Mouse (Mus musculus) forebrain, embryonic 12.5 days (tissue): ENCODE measurements at regions not wholly inside any gene's neighbourhood (a gene's known extent, or its start where the extent isn't known, plus 50 kb on each side); places are given as distances from the start of the nearest gene placed in this dataset.
A peak's percentile ranks its signal among the peaks of the same experiment; 100 is the strongest.

Experiments
- ATAC-seq: fragments of 200-750 bp; cut with Nextera tagmentation; 2 replicates; pipeline ENCODE4 v1.8.0; 2017; ENCODE audit warnings: moderate TSS enrichment; ENCODE audit not compliant: low FRiP score
- H3K27ac ChIP-seq: fragments of 300-500 bp; sonication (generic); 2 replicates; pipeline ENCODE4 v1.5.1; 2016; ENCODE audit warnings: mild to moderate bottlenecking
- H3K27me3 ChIP-seq: fragments of 300-500 bp; sonication (generic); 2 replicates; pipeline ENCODE4 v1.6.1; 2016; ENCODE audit warnings: mild to moderate bottlenecking
- H3K36me3 ChIP-seq: fragments of 300-500 bp; sonication (generic); replicated peaks from 2 replicates; pipeline ENCODE4 v1.6.1; 2016; ENCODE audit warnings: mild to moderate bottlenecking
- H3K4me1 ChIP-seq: fragments of 300-500 bp; sonication (generic); 2 replicates; pipeline ENCODE4 v1.6.1; 2016
- H3K4me2 ChIP-seq: fragments of 300-500 bp; sonication (generic); 2 replicates; pipeline ENCODE4 v1.6.1; 2016; ENCODE audit warnings: mild to moderate bottlenecking, moderate library complexity
- H3K4me3 ChIP-seq: fragments of 300-500 bp; sonication (generic); replicated peaks from 2 replicates; pipeline ENCODE4 v1.5.1; 2016; ENCODE audit warnings: mild to moderate bottlenecking
- H3K9ac ChIP-seq: fragments of 300-500 bp; sonication (generic); 2 replicates; pipeline ENCODE4 v1.6.1; 2016; ENCODE audit warnings: mild to moderate bottlenecking
- H3K9me3 ChIP-seq: fragments of 300-500 bp; sonication (generic); 2 replicates; pipeline ENCODE4 v1.6.1; 2016
- WGBS: fragments of 180-500 bp; shearing (Covaris S2); methylation state at CpG from one replicate; pipeline ENCODE4 v1.1.7; 2016; 5-methylcytosine and 5-hydroxymethylcytosine counted together

DNA sequence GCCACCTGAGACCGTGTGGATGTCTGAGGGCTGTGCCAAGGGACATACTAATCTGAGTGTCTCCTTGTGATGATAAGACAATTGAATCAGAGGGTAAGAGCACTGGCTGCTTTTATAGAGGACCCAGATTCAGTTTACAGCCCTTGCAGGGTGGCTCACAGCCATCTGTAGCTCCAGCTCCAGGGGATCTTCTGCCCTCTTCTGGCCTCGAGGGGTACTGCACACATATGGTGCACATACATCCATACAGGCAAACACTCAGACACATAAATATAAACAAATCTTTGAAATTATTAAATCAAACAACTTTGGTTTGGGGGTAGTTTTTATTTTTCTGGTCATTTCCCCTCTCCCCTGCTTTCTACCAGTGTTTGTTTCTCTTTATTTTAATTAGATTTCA is 86.4 kb upstream of the Zfp64 start:
- Histone ChIP-seq H3K9me3 (peaks cover 4% of the 10 kb centered on the region; the same call in 1 of the 2 replicates), H3K4me2 (no peak overlapping the region), H3K9ac (no peak overlapping the region), H3K36me3 (no peaks in the 10 kb centered on the region), H3K27me3 (no peaks in the 10 kb centered on the region), H3K27ac (no peak overlapping the region), H3K4me3 (no peak overlapping the region), H3K4me1 (peaks cover 11% of the 10 kb centered on the region)
- ATAC-seq = no peak
- 95% methylated on average over 2 of the region's 2 CpGs for WGBS

DNA sequence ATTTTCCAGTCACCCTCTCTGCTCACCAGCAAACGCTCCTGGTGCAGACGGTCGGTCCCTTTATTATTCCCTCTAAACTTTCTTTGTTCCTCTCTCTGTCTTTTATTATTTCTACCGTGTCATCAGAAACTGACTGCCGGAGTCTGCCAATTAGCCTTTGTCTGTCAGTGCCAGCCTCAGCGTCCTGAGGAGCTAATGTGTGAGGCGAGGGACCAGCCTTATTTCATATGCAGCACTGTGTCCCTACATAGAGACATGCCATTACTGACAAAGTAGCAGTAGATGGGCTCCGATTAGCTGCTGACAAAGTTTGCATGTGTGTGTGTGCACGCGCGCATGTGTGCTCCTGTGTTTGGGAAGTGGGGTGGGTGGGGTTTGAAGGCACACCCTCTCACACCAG is 82.6 kb upstream of the Zfp64 start:
- no peak for ATAC-seq
- H3K4me1 ChIP-seq = peaks cover 23% of the 10 kb centered on the region
- peak overlapping the region; percentile 78 for H3K27ac ChIP-seq
- no peak overlapping the region for H3K9ac ChIP-seq
- 29% methylated on average over 11 of the region's 11 CpGs for WGBS
- no peaks in the 10 kb centered on the region for H3K36me3 ChIP-seq
- no peak overlapping the region for H3K4me2 ChIP-seq
- no peak overlapping the region for H3K4me3 ChIP-seq
- H3K9me3 ChIP-seq = peaks cover 4% of the 10 kb centered on the region; the same call in 1 of the 2 replicates
- H3K27me3 ChIP-seq = no peaks in the 10 kb centered on the region

GRCm38 (mm10) chr2:169037519-169037918 is 82.1 kb upstream of the Zfp64 start:
- H3K4me2 ChIP-seq = no peak overlapping the region
- peak overlapping the region; percentile 78 for H3K27ac ChIP-seq
- H3K27me3 ChIP-seq = no peaks in the 10 kb centered on the region
- no peak overlapping the region for H3K4me3 ChIP-seq
- no peak overlapping the region for H3K9ac ChIP-seq
- ATAC-seq = no peak
- H3K4me1 ChIP-seq = peaks cover 27% of the 10 kb centered on the region
- H3K36me3 ChIP-seq = no peaks in the 10 kb centered on the region
- peaks cover 4% of the 10 kb centered on the region; the same call in 1 of the 2 replicates for H3K9me3 ChIP-seq
- 78% methylated on average over 9 of the region's 9 CpGs for whole genome bisulfite sequencing

DNA sequence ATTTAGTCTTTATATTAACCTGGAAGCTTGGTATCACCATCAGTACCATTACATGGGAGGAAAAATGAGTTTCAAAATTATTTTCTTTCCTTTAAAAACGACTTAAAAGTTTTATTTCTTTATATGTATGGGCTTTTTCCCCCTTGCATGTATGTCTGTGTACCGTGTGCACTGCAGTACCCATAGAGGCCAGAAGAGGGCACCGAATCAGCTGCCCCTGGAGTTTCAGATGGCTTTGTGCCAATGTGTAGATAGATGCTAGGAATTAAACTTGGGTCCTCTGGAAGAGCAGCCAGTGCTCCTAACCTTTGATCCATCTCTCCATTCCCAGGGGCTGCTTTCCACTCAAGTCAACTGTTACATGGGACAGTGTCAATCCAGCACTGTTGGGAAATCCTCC is 79.9 kb upstream of the Zfp64 start:
- ATAC-seq = no peak
- 36% methylated on average over 3 of the region's 3 CpGs for WGBS
- H3K9ac ChIP-seq = no peak overlapping the region
- peaks cover 28% of the 10 kb centered on the region for H3K4me1 ChIP-seq
- H3K9me3 ChIP-seq = no peaks in the 10 kb centered on the region
- no peak overlapping the region for H3K27ac ChIP-seq
- H3K4me2 ChIP-seq = no peak overlapping the region
- no peaks in the 10 kb centered on the region for H3K36me3 ChIP-seq
- no peaks in the 10 kb centered on the region for H3K27me3 ChIP-seq
- H3K4me3 ChIP-seq = no peak overlapping the region

GRCm38 (mm10) chr2:169033997-169034396 is 78.6 kb upstream of the Zfp64 start:
- no peak overlapping the region for H3K9ac ChIP-seq
- H3K4me3 ChIP-seq = no peak overlapping the region
- H3K36me3 ChIP-seq = no peaks in the 10 kb centered on the region
- H3K4me2 ChIP-seq = no peak overlapping the region
- peaks cover 28% of the 10 kb centered on the region for H3K4me1 ChIP-seq
- no peaks in the 10 kb centered on the region for H3K27me3 ChIP-seq
- no peak overlapping the region for H3K27ac ChIP-seq
- no peak for ATAC-seq
- no peaks in the 10 kb centered on the region for H3K9me3 ChIP-seq
- WGBS = 61% methylated on average over 18 of the region's 18 CpGs

GRCm38 (mm10) chr2:169033181-169033580 is 77.8 kb upstream of the Zfp64 start:
- Histone ChIP-seq H3K36me3 (no peaks in the 10 kb centered on the region), H3K9ac (no peak overlapping the region), H3K4me2 (no peak overlapping the region), H3K4me1 (peaks cover 26% of the 10 kb centered on the region), H3K27me3 (no peaks in the 10 kb centered on the region), H3K4me3 (no peak overlapping the region), H3K9me3 (no peaks in the 10 kb centered on the region), H3K27ac (no peak overlapping the region)
- no peak for ATAC-seq
- 10% methylated on average over 3 of the region's 3 CpGs for WGBS

DNA sequence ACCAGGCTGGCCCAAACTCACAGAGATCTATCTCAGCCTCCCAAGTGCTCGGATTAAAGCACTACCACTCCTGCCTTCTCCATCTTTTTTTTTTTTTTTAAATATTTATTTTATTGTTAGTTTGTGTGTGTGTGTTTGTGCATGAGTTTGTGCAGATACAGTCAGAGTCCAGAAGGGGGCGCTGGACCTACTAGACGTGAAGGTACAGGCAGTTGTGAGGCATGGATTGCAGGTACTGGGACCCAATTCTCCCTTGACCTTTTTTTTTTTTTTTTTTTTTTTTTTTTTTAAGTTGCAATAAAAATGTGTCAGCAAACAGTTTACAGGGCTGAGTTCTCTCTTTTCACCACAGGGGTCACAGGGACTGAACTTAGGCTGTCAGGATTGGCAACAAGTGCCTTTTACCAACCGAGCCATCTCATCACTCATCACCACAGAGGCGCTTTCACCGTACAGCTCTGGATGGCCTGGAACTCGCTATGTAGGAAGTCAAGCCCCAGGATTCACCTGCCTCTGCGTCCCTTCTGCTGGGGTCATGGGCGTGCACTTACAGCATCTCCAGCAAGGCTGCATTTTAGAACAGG is 73.2 kb upstream of the Zfp64 start:
- Histone ChIP-seq H3K9me3 (no peaks in the 10 kb centered on the region), H3K4me3 (no peak overlapping the region), H3K36me3 (no peaks in the 10 kb centered on the region), H3K27ac (no peak overlapping the region), H3K4me1 (peaks cover 9% of the 10 kb centered on the region), H3K9ac (no peak overlapping the region), H3K27me3 (no peaks in the 10 kb centered on the region), H3K4me2 (no peak overlapping the region)
- no peak for ATAC-seq
- 77% methylated on average over 9 of the region's 9 CpGs for WGBS

GRCm38 (mm10) chr2:169019037-169019436 is 63.6 kb upstream of the Zfp64 start:
- Histone ChIP-seq H3K27ac (no peak overlapping the region), H3K36me3 (no peaks in the 10 kb centered on the region), H3K27me3 (no peaks in the 10 kb centered on the region), H3K9ac (no peak overlapping the region), H3K4me1 (no peaks in the 10 kb centered on the region), H3K4me2 (no peak overlapping the region), H3K9me3 (peaks cover 6% of the 10 kb centered on the region; the same call in 1 of the 2 replicates), H3K4me3 (no peak overlapping the region)
- ATAC-seq = no peak
- WGBS = 86% methylated on average over 3 of the region's 3 CpGs

GRCm38 (mm10) chr2:169010271-169010670 is 54.9 kb upstream of the Zfp64 start:
- peaks cover 15% of the 10 kb centered on the region for H3K4me1 ChIP-seq
- peak overlapping the region; percentile 38; the same call in 1 of the 2 replicates for H3K27ac ChIP-seq
- no peaks in the 10 kb centered on the region for H3K9me3 ChIP-seq
- no peaks in the 10 kb centered on the region for H3K36me3 ChIP-seq
- no peak overlapping the region for H3K9ac ChIP-seq
- H3K4me2 ChIP-seq = no peak overlapping the region
- no peak for ATAC-seq
- no peak overlapping the region for H3K4me3 ChIP-seq
- H3K27me3 ChIP-seq = no peaks in the 10 kb centered on the region
- WGBS = 47% methylated on average over 9 of the region's 9 CpGs

DNA sequence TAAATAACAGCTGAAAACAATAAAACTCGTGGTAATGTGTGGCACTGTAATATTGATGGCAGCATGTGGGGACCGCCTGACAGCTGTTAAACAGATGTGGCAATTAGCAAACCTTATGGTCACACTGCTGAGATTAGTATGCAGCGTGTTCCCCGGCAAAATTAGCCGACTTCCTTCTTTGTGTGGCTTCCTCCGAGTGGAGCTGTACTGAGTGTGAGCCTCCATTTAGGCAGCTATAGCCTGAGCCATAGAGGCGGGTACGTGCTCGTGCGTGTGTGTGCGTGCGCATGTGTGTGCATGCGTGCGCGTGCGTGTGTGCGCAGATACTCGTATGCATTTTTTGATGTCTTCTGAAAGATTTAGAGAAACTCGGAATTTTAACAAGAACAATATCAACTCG is 53.4 kb upstream of the Zfp64 start:
- H3K9me3 ChIP-seq = no peaks in the 10 kb centered on the region
- H3K27ac ChIP-seq = no peak overlapping the region
- H3K9ac ChIP-seq = no peak overlapping the region
- H3K36me3 ChIP-seq = no peaks in the 10 kb centered on the region
- peak; percentile 39; the same call in 1 of the 2 replicates for ATAC-seq
- peaks cover 15% of the 10 kb centered on the region for H3K4me1 ChIP-seq
- no peak overlapping the region for H3K4me3 ChIP-seq
- H3K4me2 ChIP-seq = no peak overlapping the region
- no peaks in the 10 kb centered on the region for H3K27me3 ChIP-seq
- WGBS = 81% methylated on average over 20 of the region's 20 CpGs

DNA sequence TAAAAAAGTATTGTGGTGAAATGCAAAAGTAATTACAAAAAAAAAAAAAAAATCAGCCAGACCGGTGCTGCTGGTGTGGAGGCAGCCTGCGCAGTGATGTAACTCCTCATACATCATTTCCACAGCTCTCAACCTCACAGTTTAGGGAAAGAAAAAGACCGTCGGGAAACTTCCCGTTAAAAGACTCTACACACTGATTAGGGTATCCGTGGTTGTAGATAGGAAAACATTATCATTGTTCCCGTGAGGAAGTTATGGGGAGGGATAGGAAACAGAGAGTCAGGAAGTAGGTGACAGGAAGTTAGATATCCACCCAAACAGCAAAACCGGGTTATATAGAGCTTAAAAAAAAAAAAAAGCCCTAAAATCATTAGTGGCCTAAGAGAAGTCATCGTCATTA is 52.9 kb upstream of the Zfp64 start:
- no peaks in the 10 kb centered on the region for H3K27me3 ChIP-seq
- ATAC-seq = no peak
- no peaks in the 10 kb centered on the region for H3K36me3 ChIP-seq
- WGBS = 79% methylated on average over 9 of the region's 9 CpGs
- H3K4me2 ChIP-seq = no peak overlapping the region
- H3K27ac ChIP-seq = no peak overlapping the region
- H3K9ac ChIP-seq = no peak overlapping the region
- H3K9me3 ChIP-seq = no peaks in the 10 kb centered on the region
- no peak overlapping the region for H3K4me3 ChIP-seq
- peaks cover 15% of the 10 kb centered on the region for H3K4me1 ChIP-seq

GRCm38 (mm10) chr2:169006549-169006948 is 51.2 kb upstream of the Zfp64 start:
- no peaks in the 10 kb centered on the region for H3K9me3 ChIP-seq
- H3K4me2 ChIP-seq = no peak overlapping the region
- H3K4me1 ChIP-seq = peaks cover 15% of the 10 kb centered on the region
- no peak overlapping the region for H3K27ac ChIP-seq
- H3K9ac ChIP-seq = no peak overlapping the region
- H3K36me3 ChIP-seq = no peaks in the 10 kb centered on the region
- H3K4me3 ChIP-seq = no peak overlapping the region
- 95% methylated on average over 10 of the region's 10 CpGs for WGBS
- H3K27me3 ChIP-seq = no peaks in the 10 kb centered on the region
- no peak for ATAC-seq

GRCm38 (mm10) chr2:169005810-169006209 is 50.4 kb upstream of the Zfp64 start:
- Histone ChIP-seq H3K9ac (no peak overlapping the region), H3K36me3 (no peaks in the 10 kb centered on the region), H3K9me3 (no peaks in the 10 kb centered on the region), H3K27me3 (no peaks in the 10 kb centered on the region), H3K4me1 (peaks cover 12% of the 10 kb centered on the region), H3K4me2 (no peak overlapping the region), H3K27ac (no peak overlapping the region), H3K4me3 (no peak overlapping the region)
- no peak for ATAC-seq
- WGBS = 93% methylated on average over 7 of the region's 7 CpGs
